Mouse (Mus musculus): ENCODE measurements at regions not wholly inside any gene's neighbourhood (a gene's known extent, or its start where the extent isn't known, plus 50 kb on each side); places are given as distances from the start of the nearest gene placed in this dataset.

- no peak for TF ChIP-seq CTCF (IDR thresholded peaks at IDR 0.05; ENCODE audit: low read depth)
- no peak for TF ChIP-seq EP300 (IDR thresholded peaks at IDR 0.05; ENCODE audit: low read depth)
Measured at GRCm38 (mm10) chr10:119018490-119018889, 148.5 kb upstream of the Dyrk2 start.

Data from liver, postnatal 0 days (tissue).